Mouse (Mus musculus): ENCODE data around the gene Hacd4.

DNA sequence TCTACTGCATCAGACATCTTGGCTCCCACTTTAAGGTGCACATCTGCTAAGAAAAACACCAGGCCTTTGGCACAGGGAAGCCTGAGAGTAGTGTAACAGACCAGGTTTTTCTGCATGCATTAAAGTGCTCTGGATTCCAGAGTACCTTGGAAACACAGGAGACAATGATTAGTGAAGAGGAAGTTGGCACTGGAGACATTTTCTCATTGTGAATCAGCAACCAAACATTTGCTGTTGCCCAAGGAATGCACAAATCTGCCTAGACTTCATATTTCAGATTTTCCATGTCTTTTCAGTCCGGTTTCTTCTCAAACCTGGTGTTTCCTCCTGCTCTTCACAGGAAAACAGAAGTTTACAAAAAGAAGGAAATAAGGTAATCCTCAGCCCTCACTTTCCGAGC, 26.4 kb downstream of the Hacd4 start:
- no peak for TF ChIP-seq CTCF (IDR thresholded peaks at IDR 0.05; ENCODE audit: extremely low read depth, insufficient read depth, low read length)
- no peak for TF ChIP-seq POLR2A (IDR thresholded peaks at IDR 0.05; ENCODE audit: extremely low read depth, insufficient read depth, low read length)

All from cortical plate, adult 2 months (tissue).